Mouse (Mus musculus) olfactory bulb, adult 2 months (tissue): ENCODE data around the gene Ano6.

Experiments used
- CTCF ChIP-seq: fragments of 200-500 bp; IDR thresholded peaks from 2 replicates; pipeline ENCODE4 v1.5.1; 2012; ENCODE audit warnings: low read depth, mild to moderate bottlenecking, low read length, moderate library complexity; ENCODE audit not compliant: insufficient read depth
- POLR2A ChIP-seq: fragments of 200-500 bp; IDR thresholded peaks from 2 replicates; pipeline ENCODE4 v1.6.1; 2012; ENCODE audit warnings: mild to moderate bottlenecking, low read depth, low read length, moderate library complexity; ENCODE audit not compliant: insufficient read depth

DNA sequence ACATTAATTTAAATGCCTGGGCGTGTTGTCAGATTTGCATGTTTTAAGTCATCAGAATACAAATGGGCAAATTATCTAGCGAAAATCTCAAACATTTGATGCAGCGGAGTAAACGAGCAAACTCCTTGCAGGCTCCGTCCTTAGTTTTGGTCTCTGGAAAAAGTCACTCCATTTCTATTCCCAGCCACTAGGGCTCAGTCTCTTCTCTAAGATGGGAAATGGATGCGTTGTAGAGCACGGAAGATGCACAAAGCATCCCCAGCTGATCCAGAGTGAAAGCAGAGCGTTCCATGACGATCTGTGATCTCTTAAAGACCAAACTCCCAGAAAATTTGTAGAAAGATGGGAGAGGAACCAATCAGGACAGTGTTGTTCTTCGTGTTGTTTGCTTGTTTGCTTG, 230.9 kb downstream of the Ano6 start:
- TF ChIP-seq POLR2A = no peak
- TF ChIP-seq CTCF = no peak
